Mouse (Mus musculus) heart, embryonic 13.5 days (tissue): ENCODE results near the gene Tnrc6a. TPM values are rescaled to one million over a fixed set of nuclear protein-coding genes. Genes with fewer than 3 reads are reported as not detected.

ENCODE experiments used
- ATAC-seq: fragments of 200-750 bp; cut with Nextera tagmentation; 2 replicates; pipeline ENCODE4 v1.8.0; 2017; ENCODE audit warnings: moderate TSS enrichment; ENCODE audit not compliant: insufficient number of reproducible peaks, low FRiP score, low TSS enrichment; ENCODE audit errors: extremely low read depth
- H3K27ac ChIP-seq: fragments of 300-500 bp; sonication (generic); replicated peaks from 2 replicates; pipeline ENCODE4 v1.5.1; 2015; ENCODE audit warnings: moderate library complexity, mild to moderate bottlenecking, inconsistent platforms
- H3K27me3 ChIP-seq: fragments of 300-500 bp; sonication (generic); replicated peaks from 2 replicates; pipeline ENCODE4 v1.6.1; 2015; ENCODE audit warnings: mild to moderate bottlenecking, inconsistent platforms
- H3K36me3 ChIP-seq: fragments of 300-500 bp; sonication (generic); 2 replicates; pipeline ENCODE4 v1.6.1; 2015; ENCODE audit warnings: mild to moderate bottlenecking, inconsistent platforms
- H3K4me1 ChIP-seq: fragments of 300-500 bp; sonication (generic); 2 replicates; pipeline ENCODE4 v1.6.1; 2015; ENCODE audit warnings: inconsistent platforms
- H3K4me2 ChIP-seq: fragments of 300-500 bp; sonication (generic); 2 replicates; pipeline ENCODE4 v1.6.1; 2015; ENCODE audit warnings: inconsistent platforms, mild to moderate bottlenecking, moderate library complexity
- H3K4me3 ChIP-seq: fragments of 300-500 bp; sonication (generic); 2 replicates; pipeline ENCODE4 v1.5.1; 2015; ENCODE audit warnings: moderate library complexity, mild to moderate bottlenecking, inconsistent platforms
- H3K9ac ChIP-seq: fragments of 300-500 bp; sonication (generic); 2 replicates; pipeline ENCODE4 v1.6.1; 2015; ENCODE audit warnings: inconsistent platforms, mild to moderate bottlenecking, moderate library complexity
- H3K9me3 ChIP-seq: fragments of 300-500 bp; sonication (generic); 2 replicates; pipeline ENCODE4 v1.6.1; 2016; ENCODE audit warnings: inconsistent platforms
- WGBS: fragments of 180-500 bp; shearing (Covaris S2); methylation state at CpG from one replicate; pipeline ENCODE4 v1.1.7; 2015; ENCODE audit warnings: mixed read lengths; 5-methylcytosine and 5-hydroxymethylcytosine counted together
- polyA plus RNA-seq: library from polyadenylated mRNA; unstranded; fragments of >200 nt; fragmentation: Nextera tagmentation; extraction: Ambion mirVana; gene quantifications from 2 replicates; pipeline ENCODE4 v1.2.1, GENCODE M21; 2015

The Tnrc6a gene
- polyA plus RNA-seq, 1 experiment from 2014 or later, result 28.7 TPM

- ATAC-seq, result no peak
- no peaks in the 10 kb centered on the region for H3K9me3 ChIP-seq
- H3K4me3 ChIP-seq, result no peak overlapping the region
- WGBS, result 67% methylated on average over 1 of the region's 1 CpGs
- H3K4me2 ChIP-seq, result no peak overlapping the region
- peaks cover 45% of the 10 kb centered on the region for H3K4me1 ChIP-seq
- H3K36me3 ChIP-seq, result no peaks in the 10 kb centered on the region
- no peak overlapping the region for H3K9ac ChIP-seq
- no peak overlapping the region for H3K27ac ChIP-seq
- H3K27me3 ChIP-seq, result no peaks in the 10 kb centered on the region
Measured at GRCm38 (mm10) chr7:123105906-123106305, 17.8 kb upstream of the Tnrc6a start.

GRCm38 (mm10) chr7:123106326-123106725, 17.4 kb upstream of the Tnrc6a start:
- H3K4me1 ChIP-seq, result peaks cover 45% of the 10 kb centered on the region
- no peak overlapping the region for H3K4me3 ChIP-seq
- 91% methylated on average over 2 of the region's 2 CpGs for WGBS
- H3K4me2 ChIP-seq, result no peak overlapping the region
- H3K36me3 ChIP-seq, result no peaks in the 10 kb centered on the region
- no peaks in the 10 kb centered on the region for H3K9me3 ChIP-seq
- H3K27me3 ChIP-seq, result no peaks in the 10 kb centered on the region
- H3K27ac ChIP-seq, result no peak overlapping the region
- H3K9ac ChIP-seq, result no peak overlapping the region
- ATAC-seq, result no peak

- H3K27ac ChIP-seq, result peak overlapping the region; percentile 81
- 52% methylated on average over 13 of the region's 13 CpGs for WGBS
- no peak overlapping the region for H3K4me3 ChIP-seq
- H3K27me3 ChIP-seq, result no peaks in the 10 kb centered on the region
- peaks cover 42% of the 10 kb centered on the region for H3K4me1 ChIP-seq
- H3K9ac ChIP-seq, result no peak overlapping the region
- H3K4me2 ChIP-seq, result no peak overlapping the region
- peak; percentile 60; the same call in 1 of the 2 replicates for ATAC-seq
- no peaks in the 10 kb centered on the region for H3K36me3 ChIP-seq
- no peaks in the 10 kb centered on the region for H3K9me3 ChIP-seq
Measured at GRCm38 (mm10) chr7:123108058-123109055, 15.3 kb upstream of the Tnrc6a start.

- no peaks in the 10 kb centered on the region for H3K27me3 ChIP-seq
- 80% methylated on average over 7 of the region's 7 CpGs for WGBS
- H3K4me2 ChIP-seq, result no peak overlapping the region
- no peak for ATAC-seq
- H3K9me3 ChIP-seq, result no peaks in the 10 kb centered on the region
- H3K36me3 ChIP-seq, result no peaks in the 10 kb centered on the region
- H3K27ac ChIP-seq, result peak overlapping the region; percentile 81
- H3K9ac ChIP-seq, result no peak overlapping the region
- H3K4me1 ChIP-seq, result peaks cover 42% of the 10 kb centered on the region
- no peak overlapping the region for H3K4me3 ChIP-seq
Measured at GRCm38 (mm10) chr7:123109361-123110000, 14.2 kb upstream of the Tnrc6a start.

GRCm38 (mm10) chr7:123110135-123110534, 13.6 kb upstream of the Tnrc6a start:
- Histone ChIP-seq H3K27ac (peak overlapping the region; percentile 81), H3K9me3 (no peaks in the 10 kb centered on the region), H3K27me3 (no peaks in the 10 kb centered on the region), H3K9ac (no peak overlapping the region), H3K4me1 (peaks cover 37% of the 10 kb centered on the region), H3K4me2 (peak overlapping the region; percentile 43), H3K36me3 (no peaks in the 10 kb centered on the region), H3K4me3 (0 out of 2 replicates have a peak overlapping the region, but pooled peaks have one; percentile 1)
- peak; percentile 34; the same call in 1 of the 2 replicates for ATAC-seq
- WGBS, result 35% methylated on average over 3 of the region's 3 CpGs

- H3K27me3 ChIP-seq, result 0 out of 2 replicates have a peak, but pooled peaks cover 3% of the 10 kb centered on the region
- H3K4me2 ChIP-seq, result no peak overlapping the region
- H3K4me1 ChIP-seq, result peaks cover 28% of the 10 kb centered on the region
- no peak for ATAC-seq
- no peak overlapping the region for H3K9ac ChIP-seq
- H3K27ac ChIP-seq, result no peak overlapping the region
- H3K36me3 ChIP-seq, result no peaks in the 10 kb centered on the region
- WGBS, result 86% methylated on average over 6 of the region's 6 CpGs
- no peaks in the 10 kb centered on the region for H3K9me3 ChIP-seq
- H3K4me3 ChIP-seq, result no peak overlapping the region
Measured at GRCm38 (mm10) chr7:123113590-123113989, 10.1 kb upstream of the Tnrc6a start.

- no peak for ATAC-seq
Measured at GRCm38 (mm10) chr7:123116799-123117198, 6.9 kb upstream of the Tnrc6a start.

GRCm38 (mm10) chr7:123117209-123117608, 6.5 kb upstream of the Tnrc6a start:
- Histone ChIP-seq H3K36me3 (no peaks in the 10 kb centered on the region), H3K27ac (no peak overlapping the region), H3K27me3 (0 out of 2 replicates have a peak, but pooled peaks cover 3% of the 10 kb centered on the region), H3K4me2 (no peak overlapping the region), H3K9ac (no peak overlapping the region), H3K4me3 (no peak overlapping the region), H3K4me1 (no peaks in the 10 kb centered on the region), H3K9me3 (no peaks in the 10 kb centered on the region)
- no peak for ATAC-seq
- 76% methylated on average over 4 of the region's 4 CpGs for WGBS

More at GRCm38 (mm10) chr7:123116799-123117198, 6.9 kb upstream of the Tnrc6a start:
- no peaks in the 10 kb centered on the region for H3K9me3 ChIP-seq
- H3K27me3 ChIP-seq, result 0 out of 2 replicates have a peak, but pooled peaks cover 3% of the 10 kb centered on the region
- no peak overlapping the region for H3K9ac ChIP-seq
- no peaks in the 10 kb centered on the region for H3K36me3 ChIP-seq
- 68% methylated on average over 12 of the region's 12 CpGs for WGBS
- no peaks in the 10 kb centered on the region for H3K4me1 ChIP-seq
- no peak overlapping the region for H3K4me3 ChIP-seq
- no peak overlapping the region for H3K4me2 ChIP-seq
- no peak overlapping the region for H3K27ac ChIP-seq

- Histone ChIP-seq H3K4me2 (no peak overlapping the region), H3K36me3 (no peaks in the 10 kb centered on the region), H3K9ac (no peak overlapping the region), H3K27ac (no peak overlapping the region), H3K4me1 (peaks cover 11% of the 10 kb centered on the region), H3K9me3 (no peaks in the 10 kb centered on the region), H3K27me3 (no peaks in the 10 kb centered on the region), H3K4me3 (no peak overlapping the region)
- 77% methylated on average over 7 of the region's 7 CpGs for WGBS
- ATAC-seq, result no peak
Measured at GRCm38 (mm10) chr7:123120516-123120915, 3.2 kb upstream of the Tnrc6a start.

GRCm38 (mm10) chr7:123124299-123124716, 623 bp downstream of the Tnrc6a start:
- peak overlapping the region; percentile 97 for H3K4me3 ChIP-seq
- peak overlapping the region; percentile 100 for H3K9ac ChIP-seq
- H3K27me3 ChIP-seq, result no peaks in the 10 kb centered on the region
- WGBS, result under 1% methylated on average over 18 of the region's 45 CpGs
- H3K9me3 ChIP-seq, result no peaks in the 10 kb centered on the region
- H3K36me3 ChIP-seq, result peaks cover 22% of the 10 kb centered on the region
- peaks cover 47% of the 10 kb centered on the region for H3K4me1 ChIP-seq
- peak overlapping the region; percentile 73 for H3K4me2 ChIP-seq
- peak; percentile 77 for ATAC-seq
- H3K27ac ChIP-seq, result peak overlapping the region; percentile 97

GRCm38 (mm10) chr7:123124735-123125181, 1.1 kb downstream of the Tnrc6a start:
- no peak for ATAC-seq
- Histone ChIP-seq H3K9ac (peak overlapping the region; percentile 100), H3K36me3 (peaks cover 23% of the 10 kb centered on the region), H3K4me2 (peak overlapping the region; percentile 73), H3K4me3 (peak overlapping the region; percentile 97), H3K9me3 (no peaks in the 10 kb centered on the region), H3K27ac (peak overlapping the region; percentile 97), H3K27me3 (no peaks in the 10 kb centered on the region), H3K4me1 (peaks cover 50% of the 10 kb centered on the region)
- under 1% methylated on average over 16 of the region's 16 CpGs for WGBS
